Mouse (Mus musculus): Measurements from ENCODE around the gene Stxbp4. TPM values are rescaled to one million over a fixed set of nuclear protein-coding genes. Genes with fewer than 3 reads are reported as not detected.

Gene Stxbp4
- polyA plus RNA-seq, 1 experiment from 2014 or later: 2.1 TPM

- Histone ChIP-seq H3K36me3 (ENCODE audit: control insufficient read depth, insufficient read depth) (no peaks in the 10 kb centered on the region), H3K4me3 (ENCODE audit: low read depth, low read length) (no peak overlapping the region), H3K27me3 (replicated peaks; ENCODE audit: control insufficient read depth, insufficient read depth, low read length) (no peaks in the 10 kb centered on the region), H3K9ac (ENCODE audit: low read depth, low read length) (no peak overlapping the region), H3K27ac (ENCODE audit: low read depth, low read length) (no peak overlapping the region), H3K4me2 (replicated peaks; ENCODE audit: low read depth) (no peak overlapping the region), H3K4me1 (replicated peaks; ENCODE audit: control insufficient read depth, insufficient read depth, low read length) (no peaks in the 10 kb centered on the region; the same call in 1 of the 2 replicates), H3K9me3 (ENCODE audit: control insufficient read depth) (no peaks in the 10 kb centered on the region)
- ATAC-seq: no peak
- 65% methylated on average over 4 of the region's 4 CpGs for WGBS
- no peak for TF ChIP-seq CTCF (IDR thresholded peaks at IDR 0.05; ENCODE audit: low read depth)
These were observed 81.4 kb downstream of the Stxbp4 start for GRCm38 (mm10) chr11:90556517-90556916.

DNA sequence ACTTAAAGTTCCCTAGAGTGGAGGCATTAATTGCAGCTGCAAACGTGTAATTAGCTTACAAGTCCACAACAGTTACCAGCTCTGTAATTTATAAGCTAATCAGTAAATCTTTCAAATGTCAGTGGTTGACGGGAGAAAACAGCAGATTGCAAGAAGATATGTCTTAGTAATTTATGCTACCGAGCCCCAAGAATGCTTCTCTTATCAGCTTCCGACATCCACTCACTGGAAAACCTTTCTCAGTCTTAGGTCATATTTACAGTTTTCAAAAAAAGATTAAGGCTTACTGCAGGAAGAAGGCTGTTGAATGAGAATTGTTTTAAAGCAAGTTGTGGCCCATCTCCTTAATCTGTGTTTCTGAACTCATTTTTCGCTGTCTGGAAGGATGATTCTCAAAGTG is 83.9 kb downstream of the Stxbp4 start:
- ATAC-seq: no peak
- TF ChIP-seq CTCF (IDR thresholded peaks at IDR 0.05; ENCODE audit: low read depth): no peak
- Histone ChIP-seq H3K4me1 (replicated peaks; ENCODE audit: control insufficient read depth, insufficient read depth, low read length) (no peaks in the 10 kb centered on the region; the same call in 1 of the 2 replicates), H3K4me2 (replicated peaks; ENCODE audit: low read depth) (no peak overlapping the region), H3K4me3 (ENCODE audit: low read depth, low read length) (no peak overlapping the region), H3K9me3 (ENCODE audit: control insufficient read depth) (no peaks in the 10 kb centered on the region), H3K9ac (ENCODE audit: low read depth, low read length) (no peak overlapping the region), H3K27me3 (replicated peaks; ENCODE audit: control insufficient read depth, insufficient read depth, low read length) (no peaks in the 10 kb centered on the region), H3K36me3 (ENCODE audit: control insufficient read depth, insufficient read depth) (no peaks in the 10 kb centered on the region), H3K27ac (ENCODE audit: low read depth, low read length) (no peak overlapping the region)
- WGBS: 53% methylated on average over 5 of the region's 5 CpGs

DNA sequence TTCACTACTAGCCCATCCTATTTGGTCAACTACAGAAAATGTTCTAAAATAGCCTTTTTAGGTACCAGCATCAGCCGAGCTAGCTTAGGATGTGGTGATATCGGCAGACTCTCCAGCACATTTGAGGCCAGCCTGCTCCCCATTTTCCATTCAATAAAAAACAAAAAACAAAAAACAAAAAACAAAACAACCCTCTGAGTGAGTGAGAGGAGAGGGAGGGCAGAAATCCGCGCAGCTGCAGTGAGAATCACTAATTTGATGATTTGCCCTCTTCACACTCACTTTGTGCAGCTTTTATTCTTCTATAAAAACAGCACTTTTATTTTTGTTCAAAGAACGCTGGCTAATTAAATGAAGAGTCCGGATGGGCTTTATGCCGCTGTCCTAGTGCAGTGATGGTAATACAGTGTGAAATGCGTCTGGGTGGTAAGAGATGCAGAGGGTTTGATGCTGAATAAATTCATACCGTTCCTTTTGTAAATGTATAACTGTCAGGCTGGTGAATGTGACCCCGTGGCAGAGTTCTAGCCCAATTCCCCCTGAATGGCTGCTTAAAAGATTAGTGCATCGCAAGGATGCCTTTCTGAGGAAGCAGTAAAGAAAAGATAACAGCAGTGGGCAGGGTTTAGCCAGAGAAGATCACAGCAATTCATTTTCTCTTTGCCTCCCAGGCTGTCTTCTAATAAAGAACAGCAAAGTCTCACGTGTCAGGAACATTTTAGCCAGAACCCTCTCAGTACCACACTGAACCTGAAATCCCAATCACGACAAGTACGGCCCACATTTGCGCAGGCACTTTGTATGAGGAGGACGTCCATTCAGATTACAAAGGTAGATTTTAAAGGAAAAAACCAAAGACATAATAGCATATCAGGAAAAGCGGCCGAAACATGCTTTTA is 85.3 kb downstream of the Stxbp4 start:
- 77% methylated on average over 18 of the region's 18 CpGs for WGBS
- H3K4me3 ChIP-seq (ENCODE audit: low read depth, low read length): no peak overlapping the region
- H3K9ac ChIP-seq (ENCODE audit: low read depth, low read length): no peak overlapping the region
- no peaks in the 10 kb centered on the region for H3K27me3 ChIP-seq (replicated peaks; ENCODE audit: control insufficient read depth, insufficient read depth, low read length)
- H3K36me3 ChIP-seq (ENCODE audit: control insufficient read depth, insufficient read depth): no peaks in the 10 kb centered on the region
- no peak overlapping the region for H3K4me2 ChIP-seq (replicated peaks; ENCODE audit: low read depth)
- no peak for TF ChIP-seq CTCF (IDR thresholded peaks at IDR 0.05; ENCODE audit: low read depth)
- ATAC-seq: no peak
- no peak overlapping the region for H3K27ac ChIP-seq (ENCODE audit: low read depth, low read length)
- no peaks in the 10 kb centered on the region for H3K9me3 ChIP-seq (ENCODE audit: control insufficient read depth)
- H3K4me1 ChIP-seq (replicated peaks; ENCODE audit: control insufficient read depth, insufficient read depth, low read length): no peaks in the 10 kb centered on the region

- no peaks in the 10 kb centered on the region for H3K36me3 ChIP-seq (ENCODE audit: control insufficient read depth, insufficient read depth)
- ATAC-seq: no peak
- no peak overlapping the region for H3K27ac ChIP-seq (ENCODE audit: low read depth, low read length)
- TF ChIP-seq CTCF (IDR thresholded peaks at IDR 0.05; ENCODE audit: low read depth): no peak
- H3K27me3 ChIP-seq (replicated peaks; ENCODE audit: control insufficient read depth, insufficient read depth, low read length): no peaks in the 10 kb centered on the region
- H3K9ac ChIP-seq (ENCODE audit: low read depth, low read length): no peak overlapping the region
- H3K9me3 ChIP-seq (ENCODE audit: control insufficient read depth): no peaks in the 10 kb centered on the region
- no peaks in the 10 kb centered on the region for H3K4me1 ChIP-seq (replicated peaks; ENCODE audit: control insufficient read depth, insufficient read depth, low read length)
- 53% methylated on average over 13 of the region's 13 CpGs for WGBS
- no peak overlapping the region for H3K4me2 ChIP-seq (replicated peaks; ENCODE audit: low read depth)
- H3K4me3 ChIP-seq (ENCODE audit: low read depth, low read length): no peak overlapping the region
These were observed 89.3 kb downstream of the Stxbp4 start for GRCm38 (mm10) chr11:90548560-90548959.

DNA sequence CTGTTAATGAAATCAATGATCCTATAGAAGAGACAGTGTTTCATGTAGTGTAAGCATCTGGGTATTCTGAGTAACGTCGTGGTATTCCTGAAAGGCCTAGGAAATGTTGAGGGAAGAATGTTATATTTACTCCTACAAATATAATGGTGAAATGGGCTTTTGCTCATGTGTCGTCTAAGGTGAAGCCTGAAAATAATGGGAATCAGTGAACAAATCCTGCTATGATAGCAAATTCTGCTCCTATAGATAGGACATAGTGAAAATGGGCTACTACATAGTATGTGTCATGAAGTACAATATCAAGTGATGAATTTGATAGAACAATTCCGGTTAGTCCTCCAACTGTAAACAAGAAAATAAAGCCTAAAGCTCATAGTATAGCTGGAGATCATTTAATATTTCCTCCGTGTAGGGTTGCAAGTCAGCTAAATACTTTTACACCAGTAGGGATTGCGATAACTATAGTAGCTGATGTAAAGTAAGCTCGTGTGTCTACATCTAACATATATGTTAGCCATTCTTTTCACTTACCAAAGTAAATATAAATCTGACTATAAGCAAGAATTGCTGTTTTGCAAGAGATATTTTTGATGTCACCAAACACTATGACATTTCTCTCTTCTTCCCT is 99.1 kb downstream of the Stxbp4 start:
- H3K4me2 ChIP-seq (replicated peaks; ENCODE audit: low read depth): no peak overlapping the region
- no peaks in the 10 kb centered on the region for H3K9me3 ChIP-seq (ENCODE audit: control insufficient read depth)
- peak; percentile 68; the same call in 1 of the 2 replicates for ATAC-seq
- no peak overlapping the region for H3K9ac ChIP-seq (ENCODE audit: low read depth, low read length)
- WGBS: 96% methylated on average over 7 of the region's 7 CpGs
- H3K27ac ChIP-seq (ENCODE audit: low read depth, low read length): no peak overlapping the region
- no peak for TF ChIP-seq CTCF (IDR thresholded peaks at IDR 0.05; ENCODE audit: low read depth)
- H3K36me3 ChIP-seq (ENCODE audit: control insufficient read depth, insufficient read depth): no peaks in the 10 kb centered on the region; the same call in 1 of the 2 replicates
- H3K4me1 ChIP-seq (replicated peaks; ENCODE audit: control insufficient read depth, insufficient read depth, low read length): no peaks in the 10 kb centered on the region
- H3K27me3 ChIP-seq (replicated peaks; ENCODE audit: control insufficient read depth, insufficient read depth, low read length): no peaks in the 10 kb centered on the region
- H3K4me3 ChIP-seq (ENCODE audit: low read depth, low read length): no peak overlapping the region

GRCm38 (mm10) chr11:90525311-90525710 is 112.6 kb downstream of the Stxbp4 start:
- Histone ChIP-seq H3K4me3 (ENCODE audit: low read depth, low read length) (no peak overlapping the region), H3K4me1 (replicated peaks; ENCODE audit: control insufficient read depth, insufficient read depth, low read length) (no peaks in the 10 kb centered on the region), H3K36me3 (ENCODE audit: control insufficient read depth, insufficient read depth) (0 out of 2 replicates have a peak, but pooled peaks cover 4% of the 10 kb centered on the region), H3K27ac (ENCODE audit: low read depth, low read length) (no peak overlapping the region), H3K9ac (ENCODE audit: low read depth, low read length) (no peak overlapping the region), H3K27me3 (replicated peaks; ENCODE audit: control insufficient read depth, insufficient read depth, low read length) (no peaks in the 10 kb centered on the region), H3K9me3 (ENCODE audit: control insufficient read depth) (no peaks in the 10 kb centered on the region), H3K4me2 (replicated peaks; ENCODE audit: low read depth) (no peak overlapping the region)
- TF ChIP-seq CTCF (IDR thresholded peaks at IDR 0.05; ENCODE audit: low read depth): no peak
- 63% methylated on average over 2 of the region's 2 CpGs for WGBS
- ATAC-seq: no peak
